Mouse (Mus musculus) embryo, embryonic 10.5 days (tissue): ENCODE results near the gene Sypl2.
A peak's percentile ranks its signal among the peaks of the same experiment; 100 is the strongest.
"Not testable (repeated sequence)": the region's sequence is repeated elsewhere in the genome, so short reads cannot be mapped to it uniquely, and the experiment has no call there.

Source experiments
- DNase-seq: peaks from one replicate; pipeline ENCODE4 v3.0.0-alpha.2; 2015; ENCODE audit warnings: low spot score

Gene Sypl2

DNA sequence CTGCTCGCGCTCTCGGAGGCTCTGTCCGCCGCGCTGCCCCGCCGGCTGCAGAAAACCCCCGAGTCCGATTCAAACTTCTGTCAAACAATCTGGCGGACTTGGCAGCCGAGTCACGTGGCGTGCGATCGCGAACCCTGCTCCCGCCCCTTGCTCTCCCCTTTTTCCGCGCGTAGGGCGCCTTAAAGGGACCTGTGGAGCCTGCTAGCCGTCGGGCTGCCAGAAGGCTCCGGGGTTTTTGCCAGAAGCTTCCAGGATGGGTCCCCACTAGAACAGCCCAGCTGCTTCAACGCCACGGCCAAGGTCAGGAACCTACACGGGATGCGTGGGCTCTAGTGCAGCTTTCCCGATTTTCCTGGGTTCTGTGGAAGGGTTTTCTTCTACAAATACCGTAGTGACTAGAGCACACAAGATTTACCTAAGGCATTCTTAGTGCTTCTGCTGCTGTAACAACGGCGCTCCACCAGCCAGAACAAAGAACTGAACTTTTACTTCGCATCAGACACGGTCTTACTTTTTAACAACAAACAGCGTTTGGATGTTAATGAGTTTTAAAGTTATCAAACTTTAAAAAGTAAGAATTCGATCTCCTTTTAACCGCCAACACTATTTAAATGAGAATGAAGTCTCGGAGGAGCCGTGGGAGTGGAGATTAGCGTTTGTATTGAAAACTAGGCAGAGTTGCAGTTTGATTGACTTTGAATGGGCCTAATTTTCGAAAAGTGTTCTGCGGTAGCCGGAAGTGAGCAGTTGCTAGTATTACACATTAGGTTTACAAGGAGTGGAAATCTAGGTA is at the start of gene Sypl2:
Gene Sypl2 (minus strand): TSS at position 91 of the 793 bp plus-strand sequence.
- DNase-seq, result peak; percentile 68

DNA sequence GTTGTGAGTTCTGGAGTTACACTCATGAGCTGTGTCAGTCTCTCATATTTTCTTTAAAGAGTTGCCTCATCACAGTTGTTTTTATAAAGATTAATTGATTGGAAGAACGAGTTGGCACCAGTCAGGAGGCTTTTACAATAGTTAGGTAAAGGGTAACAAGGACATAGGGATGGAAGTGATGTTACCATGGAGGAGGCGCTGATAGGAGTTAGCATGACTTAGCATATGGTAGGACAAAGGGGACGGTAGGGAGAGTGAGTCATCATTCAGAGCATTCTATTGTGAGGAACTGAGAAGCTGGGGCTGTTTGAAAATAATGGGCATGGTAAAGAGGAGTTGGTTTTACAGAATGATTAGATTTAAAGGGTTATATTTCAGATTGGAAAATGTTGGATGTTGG is 32.9 kb upstream of the Sypl2 start:
- no peak for DNase-seq

DNA sequence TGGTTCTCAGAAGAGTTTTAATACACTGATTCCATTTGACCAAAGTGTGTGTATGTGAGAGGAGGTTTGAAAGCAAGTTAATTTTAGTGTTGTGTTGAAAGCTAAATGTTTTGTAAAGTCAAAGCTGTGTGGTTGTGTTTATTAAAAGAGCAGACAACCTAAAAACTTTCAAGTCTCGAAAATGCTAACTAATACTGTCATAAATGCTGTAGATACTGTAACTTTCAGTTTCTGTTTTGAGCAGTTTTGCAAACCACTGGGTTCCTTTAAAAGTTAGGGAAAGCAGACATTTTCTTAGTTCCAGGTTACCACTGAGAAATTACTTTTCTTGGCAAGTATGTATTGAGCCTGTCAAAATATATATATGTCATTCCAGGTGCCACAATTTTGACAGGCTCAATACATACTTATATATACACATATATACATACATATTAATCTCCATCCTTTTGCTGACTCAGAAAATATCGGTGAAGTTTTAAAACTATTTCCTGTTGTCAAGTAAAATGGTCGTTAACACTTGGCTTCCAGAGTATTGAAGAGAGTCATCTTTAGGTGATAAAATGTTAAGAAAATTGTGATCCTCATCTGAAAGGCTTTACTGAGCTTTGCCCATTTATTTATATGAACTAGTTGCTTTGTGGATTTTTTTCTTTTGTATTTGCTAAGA is 31.5 kb upstream of the Sypl2 start:
- no peak for DNase-seq

DNA sequence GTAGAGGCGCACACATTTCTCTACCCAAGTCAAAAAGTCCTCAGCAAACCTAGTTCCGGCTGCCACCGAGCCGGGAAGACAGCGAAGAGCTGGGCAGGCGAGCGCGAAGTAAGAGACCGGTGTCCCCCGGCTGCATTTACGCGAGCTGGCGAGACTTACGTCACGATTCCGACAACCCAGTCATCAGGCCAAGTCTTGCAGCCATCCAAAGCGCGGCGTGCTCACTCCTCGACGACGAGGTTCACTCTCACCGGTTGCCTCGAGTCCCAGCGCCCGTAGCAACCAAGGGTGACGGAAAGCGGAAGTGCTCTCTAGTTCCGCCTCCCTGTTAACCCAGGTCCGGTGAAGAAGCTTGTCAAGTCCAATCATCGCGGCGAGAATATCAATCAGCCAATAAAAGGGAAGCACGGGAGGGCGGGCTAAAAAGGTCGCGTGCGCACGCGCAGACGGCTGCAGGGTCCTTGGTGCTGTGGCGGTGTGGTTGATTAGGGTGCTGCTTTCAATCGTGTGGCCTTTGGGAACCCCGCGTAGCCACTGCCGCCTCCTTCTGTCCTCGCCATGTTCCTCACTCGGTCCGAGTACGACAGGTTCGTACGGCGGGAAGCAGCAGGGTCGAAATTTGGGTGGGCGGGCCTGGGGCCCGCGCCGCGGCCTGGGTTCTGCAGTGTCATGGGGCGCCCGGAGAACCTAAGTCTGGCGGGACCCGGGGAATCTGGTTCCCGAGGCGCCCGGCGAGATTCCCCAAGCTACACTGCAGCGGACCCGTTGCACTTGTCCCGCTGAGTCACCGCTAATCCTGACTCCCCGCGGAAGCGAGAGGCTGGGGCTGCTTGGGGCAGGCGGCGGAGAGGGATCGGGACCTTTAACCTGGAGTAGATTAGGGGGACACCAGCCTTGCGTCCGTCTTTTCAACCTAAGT is 30.5 kb upstream of the Sypl2 start, which contains the start of gene Psma5:
Gene Psma5 (plus strand): TSS at position 208 of the 919 bp plus-strand sequence.
- peak; percentile 99 for DNase-seq

DNA sequence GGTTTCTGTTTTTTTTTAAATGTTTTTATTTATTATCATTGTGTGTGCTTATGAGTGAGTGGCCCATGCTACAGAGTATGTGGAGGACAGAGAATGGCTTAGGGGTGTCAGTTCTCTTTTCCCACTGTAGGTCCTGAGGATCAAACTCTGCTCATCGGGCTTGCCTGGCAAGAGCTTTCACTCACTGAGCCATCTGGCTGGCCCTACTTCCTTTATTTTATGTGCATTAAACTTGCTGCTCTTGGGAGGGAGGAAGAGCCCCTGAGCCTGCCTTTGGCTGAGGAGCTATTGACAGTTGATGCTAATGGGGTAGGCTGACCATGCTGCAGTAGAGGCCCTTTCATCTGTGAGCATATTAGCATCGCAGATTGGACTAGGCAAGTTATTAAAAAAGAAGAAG is 20.4 kb upstream of the Sypl2 start:
- DNase-seq, result no peak

DNA sequence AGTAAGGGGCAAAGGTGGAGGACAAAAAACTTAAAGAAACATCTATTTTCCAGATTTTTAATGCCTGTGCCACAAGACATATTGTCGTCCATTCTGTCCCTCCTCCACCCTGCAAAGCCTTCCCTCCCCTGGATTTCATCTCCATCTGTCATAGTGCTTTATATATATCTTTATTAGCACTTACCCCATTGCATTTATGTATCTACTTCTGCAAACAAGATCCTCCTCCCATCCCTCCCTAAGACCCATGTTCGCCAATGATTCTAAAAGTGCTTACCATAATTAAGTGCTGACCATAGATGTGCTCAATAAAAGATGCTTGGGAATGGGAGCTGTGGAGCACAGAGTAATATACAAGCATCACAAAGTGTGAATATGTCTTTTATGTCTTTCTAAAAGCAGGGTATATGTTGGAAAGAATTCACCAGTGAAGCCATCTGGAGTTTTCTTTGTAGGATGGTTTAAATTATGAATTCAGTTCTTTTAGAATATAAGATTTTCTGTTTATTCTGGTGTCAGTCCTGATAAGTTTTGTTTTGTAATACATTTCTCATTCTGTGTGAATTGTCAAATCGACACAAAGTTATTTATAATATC is 14.9 kb upstream of the Sypl2 start:
- DNase-seq, result no peak

DNA sequence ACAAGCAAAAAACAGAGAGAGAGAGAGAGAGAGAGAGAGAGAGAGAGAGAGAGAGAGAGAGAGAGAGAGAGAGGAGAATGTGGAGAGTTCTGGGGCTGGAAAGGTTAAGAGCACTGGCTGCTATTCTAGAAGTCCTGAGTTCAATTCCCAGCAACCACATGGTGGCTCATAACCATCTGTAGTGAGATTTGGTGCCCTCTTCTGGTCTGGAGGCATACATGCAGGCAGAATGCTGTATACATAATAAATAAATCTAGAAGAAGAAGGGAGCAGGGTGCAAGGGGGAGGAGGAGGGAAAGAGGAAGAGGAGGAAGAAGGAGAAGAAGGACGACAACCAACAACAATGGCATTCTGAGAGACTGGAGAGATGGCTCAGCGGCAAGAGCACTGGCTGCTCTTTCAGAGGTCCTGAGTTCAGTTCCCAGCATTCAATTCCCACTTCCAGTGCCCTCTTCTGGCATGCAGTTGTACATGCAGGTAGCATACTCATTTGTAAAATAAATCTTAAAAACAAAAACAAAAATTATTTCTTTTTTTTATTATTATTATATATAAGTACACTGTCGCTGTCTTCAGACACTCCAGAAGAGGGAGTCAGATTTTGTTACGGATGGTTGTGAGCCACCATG is 11.1 kb upstream of the Sypl2 start:
- not testable (repeated sequence) for DNase-seq

DNA sequence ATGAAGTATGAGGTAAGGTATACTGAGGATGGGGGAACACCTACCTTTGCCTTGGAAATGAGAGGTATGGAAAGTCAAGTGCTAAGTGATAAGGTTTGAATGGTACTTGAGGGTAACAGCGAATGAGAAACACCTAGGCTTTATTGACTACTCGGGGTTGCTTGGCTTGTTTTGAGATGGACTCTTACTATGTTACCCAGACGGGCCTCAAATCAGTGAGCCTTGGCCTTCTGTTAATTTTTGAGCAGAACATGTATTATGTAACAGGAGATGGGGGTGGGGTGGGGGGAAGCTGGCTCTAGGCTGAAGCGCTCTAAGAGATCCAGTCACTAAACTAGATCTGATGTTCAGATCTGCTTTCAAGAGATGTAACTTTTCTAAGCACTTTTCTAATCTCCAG is 5.2 kb upstream of the Sypl2 start:
- no peak for DNase-seq

DNA sequence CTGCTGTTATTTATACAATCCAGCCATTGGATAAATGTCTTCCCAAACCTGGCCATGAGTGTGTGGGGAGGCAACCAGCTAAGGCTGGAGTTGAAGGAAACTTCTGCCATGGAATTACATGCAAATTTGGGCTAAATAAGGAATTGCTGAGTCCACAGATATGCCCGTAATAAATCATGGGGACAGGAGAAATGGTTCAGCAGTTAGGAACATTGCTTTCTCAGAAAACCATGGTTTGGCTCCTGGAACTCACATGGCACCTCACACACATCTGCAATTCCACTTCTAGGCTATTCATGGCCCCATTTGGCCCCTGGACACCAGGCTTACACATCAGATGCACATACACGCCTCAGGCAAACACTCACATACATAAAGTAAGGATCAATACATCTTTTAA is 1.1 kb upstream of the Sypl2 start:
- DNase-seq, result no peak

DNA sequence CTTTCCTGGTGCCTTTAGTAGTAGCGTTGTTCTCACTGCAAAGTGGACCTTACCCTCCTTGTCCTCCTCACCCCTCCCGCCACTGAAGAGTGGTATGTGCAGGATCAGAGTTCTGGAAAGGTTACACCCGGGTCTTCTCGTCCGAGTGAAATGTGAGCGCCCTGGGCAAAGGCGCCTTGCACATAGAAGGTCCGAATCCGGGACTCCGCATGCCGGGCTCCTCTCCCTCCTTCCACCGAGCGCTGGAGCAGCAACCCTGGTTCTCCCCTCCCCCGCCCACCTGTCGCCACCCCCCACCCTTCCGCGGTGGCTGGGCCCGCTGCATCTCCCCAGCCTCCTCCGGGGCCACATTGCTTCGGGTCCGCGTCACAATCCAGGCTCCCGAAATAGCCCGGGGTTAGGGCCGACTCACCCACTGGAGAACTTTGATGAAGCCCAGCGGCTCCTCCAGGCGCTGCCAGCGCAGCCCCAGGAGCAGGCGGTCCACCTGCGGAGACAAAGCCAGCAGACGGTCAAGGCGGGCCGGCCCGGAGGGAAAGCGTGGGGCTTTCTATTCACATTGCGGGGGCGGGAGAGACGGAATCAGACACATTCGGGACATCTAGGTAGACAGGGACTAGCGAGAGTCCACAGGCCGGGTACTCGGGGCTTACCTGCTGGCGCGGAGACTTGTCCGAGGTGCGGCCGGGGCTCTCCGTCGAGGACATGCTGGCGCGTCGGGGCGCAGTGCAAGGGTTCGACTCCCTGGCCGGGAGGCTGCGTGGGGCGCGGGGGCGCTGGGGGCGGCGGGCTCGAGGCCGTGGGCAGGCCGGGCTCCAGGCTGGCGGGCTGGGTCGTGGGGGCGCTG is 514 bp downstream of the Sypl2 start:
- peak; percentile 42 for DNase-seq

DNA sequence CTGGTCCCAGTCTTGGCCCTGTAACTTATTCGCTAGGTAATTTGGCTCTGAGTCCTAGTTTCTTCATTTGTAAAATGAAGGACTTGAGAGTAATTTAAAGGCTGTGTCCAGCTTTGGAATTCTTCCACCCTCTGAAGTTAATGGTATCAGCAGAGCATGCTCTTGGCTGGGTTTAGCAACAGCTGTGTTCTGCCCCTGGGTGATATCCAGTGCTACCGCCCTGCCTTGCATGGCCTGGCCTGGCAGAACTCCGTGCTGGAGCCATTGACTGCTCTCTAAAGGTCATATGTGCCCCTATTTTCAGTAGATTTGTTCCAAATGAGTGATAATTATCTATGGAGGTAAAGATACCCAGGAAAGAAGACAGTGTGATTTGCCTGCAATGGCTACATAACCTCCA is 5.8 kb downstream of the Sypl2 start:
- no peak for DNase-seq

DNA sequence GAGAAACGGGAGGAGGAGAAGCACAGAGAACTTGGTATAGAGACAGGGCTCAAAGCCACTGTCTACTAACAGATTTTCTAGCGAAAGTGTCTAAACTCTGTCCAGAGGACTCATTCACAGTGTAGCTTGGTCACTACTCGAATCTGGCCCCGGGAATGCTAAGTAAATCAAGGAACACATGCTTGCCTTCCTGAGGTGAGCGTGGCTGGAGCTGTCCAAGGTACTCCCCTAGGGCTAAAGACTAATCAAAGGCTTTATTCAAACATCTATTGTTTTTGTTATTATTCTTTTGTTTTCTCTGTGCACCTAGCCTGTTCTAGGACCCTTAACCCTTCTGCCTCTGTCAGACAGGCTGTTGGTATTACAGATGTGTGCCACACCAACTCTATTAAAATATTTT is 11.7 kb downstream of the Sypl2 start:
- DNase-seq, result peak; percentile 60

DNA sequence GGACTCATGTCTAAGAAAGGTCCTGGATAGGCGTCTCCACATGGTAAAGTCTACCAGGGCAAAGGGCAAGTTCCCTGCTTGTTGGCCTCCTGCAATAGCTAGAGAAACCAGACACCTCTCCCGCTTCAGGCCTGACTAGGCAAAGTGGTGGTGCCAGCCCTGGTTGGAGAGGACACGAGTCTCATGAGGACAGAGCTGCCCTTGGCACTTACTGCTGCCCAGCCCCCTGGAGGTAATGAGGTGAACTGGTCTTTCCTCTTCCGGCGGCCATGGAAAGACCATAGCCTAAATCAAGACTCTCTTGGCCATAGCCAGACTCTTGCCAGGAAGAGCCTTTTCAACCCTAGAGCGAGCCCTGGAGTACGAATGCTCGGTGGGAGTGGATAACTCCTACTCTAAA is 14.0 kb downstream of the Sypl2 start:
- no peak for DNase-seq

DNA sequence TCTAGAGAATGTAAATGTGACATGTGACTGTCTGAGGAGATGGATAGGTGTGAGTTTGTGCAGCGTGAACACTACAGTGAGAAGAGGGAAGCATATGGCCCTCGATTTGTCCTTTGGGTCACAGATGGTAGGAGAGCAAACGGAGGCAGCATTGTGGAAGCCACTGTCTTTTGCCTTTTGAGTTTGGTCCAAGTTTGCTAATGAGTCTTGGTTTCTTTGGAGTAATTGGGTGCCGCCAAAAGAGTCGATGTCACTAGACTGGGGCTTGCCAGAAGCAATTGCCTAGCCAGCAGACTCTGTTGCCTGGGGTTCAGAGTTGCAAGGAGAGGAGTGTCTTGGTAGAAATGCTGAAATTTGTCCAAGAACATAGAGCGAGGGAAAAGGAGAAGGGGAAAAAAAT is 14.6 kb downstream of the Sypl2 start:
- DNase-seq, result no peak

DNA sequence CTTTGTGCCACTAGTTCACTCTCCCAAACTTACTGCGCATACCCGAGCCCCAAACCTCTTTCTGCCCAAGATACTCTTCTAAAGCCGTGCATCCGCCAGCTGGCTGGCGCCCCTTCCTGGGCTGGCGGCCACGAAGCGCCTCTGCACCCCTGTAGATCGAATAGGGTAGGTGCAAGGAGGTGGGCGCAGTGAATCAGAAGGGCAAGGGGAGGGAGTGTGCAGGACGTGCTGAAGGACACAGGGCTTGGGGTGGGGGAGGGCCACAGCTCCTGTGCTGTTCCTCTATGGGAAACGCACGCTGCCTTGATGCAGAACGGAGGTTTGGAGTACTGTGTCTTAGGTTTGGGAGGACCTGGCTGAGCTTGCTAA is 15.7 kb downstream of the Sypl2 start, which contains the start of gene Atxn7l2:
Gene Atxn7l2 (minus strand): TSS at position 164 of the 369 bp plus-strand sequence.
- peak; percentile 83 for DNase-seq

DNA sequence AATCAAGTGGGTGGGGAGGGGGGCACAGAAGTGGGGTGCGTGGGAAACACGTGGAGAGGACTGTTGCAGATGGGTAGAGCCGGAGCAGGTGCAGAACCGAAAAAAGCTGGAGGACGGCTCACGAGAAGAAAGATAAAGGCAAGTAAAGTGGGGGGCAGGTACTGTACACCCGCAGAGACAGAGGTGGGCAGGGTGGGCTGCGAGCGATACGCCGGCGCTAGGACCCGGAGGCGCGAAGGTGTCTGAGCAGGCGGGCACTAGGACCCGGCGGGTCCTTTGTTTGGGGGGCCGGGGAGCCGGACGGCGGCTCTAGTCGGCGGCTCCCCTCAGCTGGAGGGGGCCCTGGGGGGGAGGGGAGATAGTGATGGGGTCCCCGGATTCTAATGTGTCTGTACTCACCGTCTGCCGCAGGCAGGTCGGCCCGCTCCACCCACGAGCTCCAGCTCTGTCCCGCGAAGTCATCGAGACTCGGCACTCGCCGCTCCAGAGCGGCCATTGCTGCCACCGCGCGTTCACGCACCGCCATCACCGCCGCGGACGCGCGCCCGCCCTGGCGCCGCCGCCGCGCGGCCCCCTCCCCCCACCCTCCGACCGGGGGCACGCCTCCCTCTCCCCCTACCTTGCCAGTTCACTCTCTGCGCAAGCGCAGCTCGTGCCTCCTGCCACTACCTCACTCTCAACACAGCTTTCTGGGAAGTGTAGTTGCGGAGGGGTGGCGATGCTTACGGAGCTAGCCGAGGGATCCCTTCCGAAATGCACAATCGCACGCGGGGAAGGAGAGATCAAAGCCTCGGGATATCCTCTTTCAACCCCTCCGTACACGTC is 16.3 kb downstream of the Sypl2 start:
- peak; percentile 98 for DNase-seq

DNA sequence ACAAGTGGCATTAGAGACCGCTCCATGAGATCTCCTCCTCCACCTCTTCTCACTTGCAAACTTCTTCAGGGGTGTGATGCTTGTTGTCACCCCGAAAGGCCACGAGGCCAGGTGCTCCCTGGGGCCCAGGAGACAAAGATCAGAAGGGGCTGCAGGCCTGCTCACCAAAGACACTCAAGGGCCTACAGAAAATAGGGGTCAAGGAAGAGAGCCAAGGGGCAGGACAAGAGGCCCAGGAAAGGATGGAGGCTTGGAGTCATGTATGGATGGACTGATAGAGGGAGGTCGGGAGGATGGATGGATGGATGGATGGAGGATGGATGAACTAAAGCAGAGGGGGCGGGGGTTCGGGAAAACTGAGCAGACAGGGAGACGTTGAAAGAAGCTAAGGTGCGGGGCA is 16.9 kb downstream of the Sypl2 start:
- DNase-seq, result peak; percentile 44

DNA sequence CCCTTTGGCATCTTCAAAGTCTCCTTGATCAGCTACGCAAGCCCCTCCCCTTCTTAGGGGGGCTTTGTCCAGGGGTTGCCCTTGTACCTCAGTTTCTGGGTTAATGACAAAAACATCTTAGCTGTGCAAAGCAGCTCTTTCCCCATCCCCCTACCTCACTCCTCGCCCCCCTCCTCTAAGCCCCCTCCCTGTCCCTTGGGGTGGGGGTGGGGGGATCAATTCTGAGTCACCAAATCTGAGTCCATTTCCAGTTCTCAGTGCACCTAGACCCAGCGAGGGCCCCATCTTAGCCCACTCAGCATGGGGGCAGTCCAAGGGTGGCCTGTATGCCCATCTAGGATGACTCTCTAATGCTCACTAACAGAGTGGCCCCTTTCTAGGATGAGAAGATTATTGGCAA is 17.4 kb downstream of the Sypl2 start:
- no peak for DNase-seq

DNA sequence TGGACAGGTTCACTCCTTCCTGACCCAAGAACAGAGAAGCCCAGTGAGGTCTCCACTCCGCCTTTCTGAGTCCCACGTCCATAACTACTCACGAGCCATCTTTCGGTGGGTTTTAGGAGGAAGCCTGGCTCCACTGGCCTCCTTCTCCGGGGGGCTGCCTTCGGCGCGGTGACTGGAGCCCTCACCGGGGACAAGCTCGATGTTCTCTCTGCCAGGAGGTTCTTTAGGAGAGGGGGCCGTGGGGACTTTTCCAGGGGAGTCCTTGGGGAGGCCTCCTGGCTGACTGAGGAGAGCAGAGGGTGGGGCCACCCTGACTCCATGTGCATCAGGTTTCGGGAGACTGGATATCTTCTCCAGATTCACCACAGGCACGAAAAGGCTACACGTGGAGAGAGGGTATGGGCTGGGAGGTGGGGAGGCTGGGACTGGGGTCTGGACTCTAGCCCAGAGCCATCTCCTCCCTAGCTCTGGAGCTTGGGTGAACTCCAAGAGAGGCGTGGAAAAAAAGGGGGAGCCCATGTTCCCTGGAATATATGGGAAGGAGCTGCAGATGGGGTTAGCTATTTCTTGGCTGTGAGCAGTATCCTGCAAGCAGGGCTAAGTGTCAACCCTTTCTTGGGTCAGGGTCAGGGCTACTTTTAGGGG is 19.6 kb downstream of the Sypl2 start:
- no peak for DNase-seq
